Mouse (Mus musculus): Measurements from ENCODE around the gene Tox2.

GRCm38 (mm10) chr2:163241867-163242266 lies 38.9 kb downstream of the Tox2 start:
- no peak for TF ChIP-seq ZNF384 (IDR thresholded peaks at IDR 0.05; ENCODE audit: low read depth, low read length)
- TF ChIP-seq HCFC1 (IDR thresholded peaks at IDR 0.05; ENCODE audit: borderline replicate concordance, insufficient read depth, low read length) = no peak
- no peak for TF ChIP-seq ZC3H11A (IDR thresholded peaks at IDR 0.05; ENCODE audit: borderline replicate concordance, low read depth, low read length)
- TF ChIP-seq MAFK (IDR thresholded peaks at IDR 0.05; ENCODE audit: insufficient read depth, low read depth, low read length) = no peak
- TF ChIP-seq CHD2 (IDR thresholded peaks at IDR 0.05; ENCODE audit: low read depth, low read length) = no peak

Data from ES-E14 (cell line).